Mouse (Mus musculus): ENCODE data around the gene Rab20. TPM values are rescaled to one million over a fixed set of nuclear protein-coding genes. Genes with fewer than 3 reads are reported as not detected.
A peak's percentile ranks its signal among the peaks of the same experiment; 100 is the strongest.
"Not testable (repeated sequence)": the region's sequence is repeated elsewhere in the genome, so short reads cannot be mapped to it uniquely, and the experiment has no call there.

The Rab20 gene
- polyA plus RNA-seq, 1 experiment from 2014 or later = 1.0 TPM

DNA sequence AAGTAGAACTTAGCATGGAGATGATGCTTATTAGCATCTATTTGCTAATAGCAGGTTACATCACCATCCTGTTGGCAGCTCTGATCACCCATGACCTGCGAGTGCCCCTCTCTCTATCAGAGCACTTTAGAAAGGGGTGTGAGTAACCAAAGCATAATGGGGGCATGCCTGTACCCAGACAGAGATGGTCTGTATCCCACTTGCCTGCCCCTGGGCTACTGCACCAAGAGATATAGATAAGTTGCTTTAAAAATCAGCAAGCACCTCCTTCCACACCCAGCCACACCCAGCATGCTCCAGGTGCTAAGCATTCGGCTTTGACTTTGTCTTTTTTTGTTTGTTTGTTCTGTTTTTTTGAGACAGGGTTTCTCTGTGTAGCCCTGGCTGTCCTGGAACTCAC, 2.6 kb downstream of the Rab20 start:
- H3K9me3 ChIP-seq (replicated peaks; ENCODE audit: control insufficient read depth, low read length) = no peaks in the 10 kb centered on the region
- no peak overlapping the region for H3K27ac ChIP-seq (ENCODE audit: low read depth, low read length)
- peaks cover 9% of the 10 kb centered on the region for H3K4me1 ChIP-seq (ENCODE audit: control insufficient read depth, insufficient read depth, low read length)
- H3K9ac ChIP-seq (ENCODE audit: low read length) = no peak overlapping the region
- ATAC-seq = no peak
- H3K36me3 ChIP-seq (ENCODE audit: control insufficient read depth, insufficient read depth, low read length) = no peaks in the 10 kb centered on the region
- peaks cover 64% of the 10 kb centered on the region for H3K27me3 ChIP-seq (replicated peaks; ENCODE audit: control insufficient read depth, insufficient read depth, low read length)
- H3K4me2 ChIP-seq (ENCODE audit: low read length) = no peak overlapping the region
- 25% methylated on average over 2 of the region's 2 CpGs for WGBS
- DNase-seq (ENCODE audit: low spot score) = no peak
- H3K4me3 ChIP-seq (ENCODE audit: low read depth, low read length) = no peak overlapping the region

DNA sequence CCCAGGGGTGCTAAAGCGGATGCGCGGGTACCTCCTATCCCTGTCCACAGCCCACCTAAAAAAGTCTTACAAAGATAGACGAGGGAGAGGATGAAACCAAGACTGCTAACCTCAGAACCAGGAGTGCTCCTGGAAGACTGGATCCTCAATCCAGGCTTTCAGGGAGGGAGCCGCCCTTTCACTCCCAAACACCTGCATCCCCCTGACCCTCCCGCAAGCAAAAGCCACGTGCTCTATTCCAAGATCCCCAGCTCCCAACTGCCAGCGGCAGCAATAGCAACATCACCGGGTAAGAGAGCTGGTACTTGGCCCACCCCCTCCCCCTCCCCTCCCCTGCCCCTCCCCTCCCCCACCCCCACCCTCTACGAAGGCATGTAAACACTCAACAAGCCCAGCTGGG, 3.1 kb downstream of the Rab20 start:
- 7% methylated on average over 9 of the region's 10 CpGs for WGBS

DNA sequence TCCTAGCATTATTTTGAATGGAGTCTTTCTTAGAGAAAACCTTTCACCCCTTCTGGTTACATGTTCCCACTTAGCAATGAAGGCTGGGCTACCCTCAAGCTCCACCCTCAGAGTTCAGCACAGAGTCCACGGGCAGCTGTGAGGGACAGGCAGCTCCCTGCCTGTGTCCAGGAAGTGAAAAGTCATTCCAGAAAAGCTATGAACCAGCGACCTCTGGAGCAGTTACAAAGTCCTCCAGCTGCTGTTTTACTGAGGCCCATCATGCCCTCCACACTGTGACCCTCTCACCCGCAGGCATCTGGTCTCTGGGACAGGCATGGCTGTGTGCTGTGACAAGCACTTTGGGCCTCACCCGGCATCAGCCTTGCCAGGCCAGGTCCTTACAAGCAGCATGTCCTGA, 5.4 kb downstream of the Rab20 start:
- ATAC-seq (no peak), DNase-seq (ENCODE audit: low spot score) (no peak)
- Histone ChIP-seq H3K36me3 (ENCODE audit: control insufficient read depth, insufficient read depth, low read length) (no peaks in the 10 kb centered on the region), H3K4me3 (ENCODE audit: low read depth, low read length) (no peak overlapping the region), H3K9me3 (replicated peaks; ENCODE audit: control insufficient read depth, low read length) (no peaks in the 10 kb centered on the region), H3K4me2 (ENCODE audit: low read length) (no peak overlapping the region), H3K9ac (ENCODE audit: low read length) (no peak overlapping the region), H3K27me3 (replicated peaks; ENCODE audit: control insufficient read depth, insufficient read depth, low read length) (peaks cover 36% of the 10 kb centered on the region), H3K27ac (ENCODE audit: low read depth, low read length) (no peak overlapping the region), H3K4me1 (ENCODE audit: control insufficient read depth, insufficient read depth, low read length) (peaks cover 4% of the 10 kb centered on the region; the same call in 1 of the 2 replicates)
- 40% methylated on average over 4 of the region's 4 CpGs for WGBS

More for the DNA sequence above, 3.1 kb downstream of the Rab20 start:
- ATAC-seq (no peak), DNase-seq (ENCODE audit: low spot score) (no peak)
- no peak overlapping the region for H3K9ac ChIP-seq (ENCODE audit: low read length)
- peaks cover 60% of the 10 kb centered on the region for H3K27me3 ChIP-seq (replicated peaks; ENCODE audit: control insufficient read depth, insufficient read depth, low read length)
- no peak overlapping the region for H3K4me3 ChIP-seq (ENCODE audit: low read depth, low read length)
- no peak overlapping the region for H3K27ac ChIP-seq (ENCODE audit: low read depth, low read length)
- H3K4me1 ChIP-seq (ENCODE audit: control insufficient read depth, insufficient read depth, low read length) = peaks cover 9% of the 10 kb centered on the region
- H3K9me3 ChIP-seq (replicated peaks; ENCODE audit: control insufficient read depth, low read length) = no peaks in the 10 kb centered on the region
- no peaks in the 10 kb centered on the region for H3K36me3 ChIP-seq (ENCODE audit: control insufficient read depth, insufficient read depth, low read length)
- no peak overlapping the region for H3K4me2 ChIP-seq (ENCODE audit: low read length)

DNA sequence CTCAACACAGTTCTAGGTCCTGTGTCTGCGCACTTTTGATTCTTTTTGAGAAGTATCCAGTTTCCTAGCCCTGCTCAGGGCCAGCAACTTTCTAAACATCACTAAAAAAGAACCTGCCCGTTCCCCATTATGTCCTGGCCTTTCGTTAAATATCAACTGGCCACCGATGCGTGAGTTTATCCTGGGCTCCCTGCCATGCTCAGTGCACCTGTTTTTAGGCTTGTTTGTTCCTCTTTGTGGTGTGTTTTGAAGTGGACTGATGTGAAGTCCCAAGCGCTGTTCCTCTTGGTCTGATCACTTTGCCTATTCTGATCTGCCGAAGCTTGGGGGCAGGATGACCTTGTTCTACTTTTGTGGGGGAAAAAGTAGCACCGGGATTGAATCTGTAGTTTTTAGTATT, 7.2 kb downstream of the Rab20 start:
- peaks cover under 1% of the 10 kb centered on the region; the same call in 1 of the 2 replicates for H3K4me1 ChIP-seq (ENCODE audit: control insufficient read depth, insufficient read depth, low read length)
- H3K4me2 ChIP-seq (ENCODE audit: low read length) = no peak overlapping the region
- 28% methylated on average over 8 of the region's 8 CpGs for WGBS
- no peak overlapping the region for H3K27ac ChIP-seq (ENCODE audit: low read depth, low read length)
- DNase-seq (ENCODE audit: low spot score) (no peak), ATAC-seq (no peak)
- H3K36me3 ChIP-seq (ENCODE audit: control insufficient read depth, insufficient read depth, low read length) = no peaks in the 10 kb centered on the region
- H3K4me3 ChIP-seq (ENCODE audit: low read depth, low read length) = no peak overlapping the region
- no peak overlapping the region for H3K9ac ChIP-seq (ENCODE audit: low read length)
- H3K27me3 ChIP-seq (replicated peaks; ENCODE audit: control insufficient read depth, insufficient read depth, low read length) = peaks cover 19% of the 10 kb centered on the region
- no peaks in the 10 kb centered on the region for H3K9me3 ChIP-seq (replicated peaks; ENCODE audit: control insufficient read depth, low read length)

DNA sequence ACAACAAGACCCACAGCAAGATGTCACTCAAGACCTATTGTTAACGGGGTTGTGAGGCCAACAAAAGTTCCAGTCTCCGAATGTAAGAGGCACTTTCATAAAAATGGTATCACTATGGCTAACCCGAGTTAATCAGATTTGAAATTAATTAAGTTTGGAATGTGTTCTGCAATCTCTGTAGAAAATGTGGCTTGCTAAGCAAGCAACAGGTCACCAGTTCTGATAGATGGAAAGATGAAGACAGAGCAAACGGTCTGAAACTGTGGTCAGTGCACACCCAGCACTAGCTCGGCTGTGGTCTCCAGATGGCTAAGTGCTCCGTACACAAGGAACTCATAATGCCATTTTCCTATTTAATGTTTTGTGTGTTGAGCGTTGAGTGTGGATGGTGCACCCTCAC, 7.8 kb downstream of the Rab20 start:
- peaks cover 2% of the 10 kb centered on the region; the same call in 1 of the 2 replicates for H3K4me1 ChIP-seq (ENCODE audit: control insufficient read depth, insufficient read depth, low read length)
- H3K27me3 ChIP-seq (replicated peaks; ENCODE audit: control insufficient read depth, insufficient read depth, low read length) = peaks cover 14% of the 10 kb centered on the region
- no peak overlapping the region for H3K27ac ChIP-seq (ENCODE audit: low read depth, low read length)
- DNase-seq (ENCODE audit: low spot score) (no peak), ATAC-seq (no peak)
- no peaks in the 10 kb centered on the region for H3K36me3 ChIP-seq (ENCODE audit: control insufficient read depth, insufficient read depth, low read length)
- no peak overlapping the region for H3K4me2 ChIP-seq (ENCODE audit: low read length)
- H3K9ac ChIP-seq (ENCODE audit: low read length) = no peak overlapping the region
- no peaks in the 10 kb centered on the region for H3K9me3 ChIP-seq (replicated peaks; ENCODE audit: control insufficient read depth, low read length)
- no peak overlapping the region for H3K4me3 ChIP-seq (ENCODE audit: low read depth, low read length)
- WGBS = 74% methylated on average over 7 of the region's 7 CpGs

DNA sequence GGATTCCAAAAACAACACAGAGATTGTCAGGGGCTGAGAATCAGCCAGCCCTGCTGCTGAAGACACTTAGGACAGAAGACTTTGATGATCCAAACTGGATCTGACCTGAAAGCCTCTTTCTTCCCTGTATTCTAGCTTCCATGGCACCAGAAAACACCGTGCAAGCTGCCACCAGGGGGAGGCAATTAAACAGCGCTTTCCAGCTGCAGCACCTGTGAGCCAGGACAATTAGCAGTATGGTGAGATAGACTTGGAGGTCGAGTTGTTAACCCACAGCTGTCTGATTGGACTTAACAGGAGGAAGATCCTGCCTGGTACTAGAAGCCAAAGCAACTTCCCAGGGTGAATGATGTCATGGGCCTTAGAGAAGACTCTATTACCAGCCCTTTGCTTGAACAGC, 9.4 kb downstream of the Rab20 start:
- H3K36me3 ChIP-seq (ENCODE audit: control insufficient read depth, insufficient read depth, low read length) = no peaks in the 10 kb centered on the region
- ATAC-seq (no peak), DNase-seq (ENCODE audit: low spot score) (peak; percentile 62)
- H3K9ac ChIP-seq (ENCODE audit: low read length) = no peak overlapping the region
- H3K27ac ChIP-seq (ENCODE audit: low read depth, low read length) = no peak overlapping the region
- no peak overlapping the region for H3K4me2 ChIP-seq (ENCODE audit: low read length)
- no peaks in the 10 kb centered on the region for H3K9me3 ChIP-seq (replicated peaks; ENCODE audit: control insufficient read depth, low read length)
- no peak overlapping the region for H3K4me3 ChIP-seq (ENCODE audit: low read depth, low read length)
- H3K27me3 ChIP-seq (replicated peaks; ENCODE audit: control insufficient read depth, insufficient read depth, low read length) = no peaks in the 10 kb centered on the region; the same call in none of the 2 replicates
- 2% methylated on average over 3 of the region's 3 CpGs for WGBS
- peaks cover 2% of the 10 kb centered on the region; the same call in 1 of the 2 replicates for H3K4me1 ChIP-seq (ENCODE audit: control insufficient read depth, insufficient read depth, low read length)

DNA sequence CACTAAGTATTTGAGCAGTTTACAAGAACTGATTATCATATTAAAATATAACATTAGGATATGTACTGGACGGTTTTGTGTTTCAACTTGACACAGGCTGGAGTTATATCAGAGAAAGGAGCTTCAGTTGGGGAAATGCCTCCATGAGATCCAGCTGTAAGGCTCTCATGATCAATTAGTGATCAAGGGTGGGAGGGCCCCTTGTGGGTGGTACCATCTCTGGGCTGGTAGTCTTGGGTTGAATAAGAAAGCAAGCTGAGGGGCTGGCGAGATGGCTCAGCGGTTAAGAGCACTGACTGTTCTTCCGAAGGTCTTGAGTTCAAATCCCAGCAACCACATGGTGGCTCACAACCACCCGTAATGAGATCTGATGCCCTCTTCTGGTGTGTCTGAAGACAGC, 12.0 kb downstream of the Rab20 start:
- H3K4me2 ChIP-seq (ENCODE audit: low read length); DNase-seq (ENCODE audit: low spot score); H3K4me1 ChIP-seq (ENCODE audit: control insufficient read depth, insufficient read depth, low read length); H3K9me3 ChIP-seq (replicated peaks; ENCODE audit: control insufficient read depth, low read length); H3K27me3 ChIP-seq (replicated peaks; ENCODE audit: control insufficient read depth, insufficient read depth, low read length); H3K27ac ChIP-seq (ENCODE audit: low read depth, low read length); H3K4me3 ChIP-seq (ENCODE audit: low read depth, low read length); H3K36me3 ChIP-seq (ENCODE audit: control insufficient read depth, insufficient read depth, low read length); H3K9ac ChIP-seq (ENCODE audit: low read length); ATAC-seq: not testable (repeated sequence)
- WGBS = 44% methylated on average over 4 of the region's 5 CpGs

DNA sequence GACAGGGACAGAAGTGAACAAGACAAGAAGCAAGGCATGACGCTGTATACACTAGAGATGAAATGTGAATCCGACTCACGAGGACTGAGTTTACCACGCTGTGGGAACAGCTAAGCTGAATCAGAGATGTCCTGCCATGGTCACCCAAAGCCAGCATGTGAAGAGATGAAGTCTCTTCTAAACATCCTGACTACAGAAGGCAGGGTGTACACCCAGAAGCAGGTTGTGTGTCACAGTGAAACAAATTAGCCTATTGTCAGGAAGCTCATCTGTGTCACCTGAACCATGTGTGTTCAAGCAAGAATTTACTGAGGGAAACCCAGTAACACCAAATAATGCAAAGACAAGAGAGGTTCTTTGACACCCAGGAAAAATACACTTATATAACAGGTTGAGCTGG, 12.9 kb downstream of the Rab20 start:
- DNase-seq (ENCODE audit: low spot score) (no peak), ATAC-seq (no peak)
- 85% methylated on average over 4 of the region's 4 CpGs for WGBS
- Histone ChIP-seq H3K27me3 (replicated peaks; ENCODE audit: control insufficient read depth, insufficient read depth, low read length) (no peaks in the 10 kb centered on the region), H3K4me3 (ENCODE audit: low read depth, low read length) (no peak overlapping the region), H3K9me3 (replicated peaks; ENCODE audit: control insufficient read depth, low read length) (no peaks in the 10 kb centered on the region), H3K36me3 (ENCODE audit: control insufficient read depth, insufficient read depth, low read length) (no peaks in the 10 kb centered on the region), H3K27ac (ENCODE audit: low read depth, low read length) (no peak overlapping the region), H3K9ac (ENCODE audit: low read length) (no peak overlapping the region), H3K4me2 (ENCODE audit: low read length) (no peak overlapping the region), H3K4me1 (ENCODE audit: control insufficient read depth, insufficient read depth, low read length) (peaks cover 2% of the 10 kb centered on the region; the same call in 1 of the 2 replicates)

DNA sequence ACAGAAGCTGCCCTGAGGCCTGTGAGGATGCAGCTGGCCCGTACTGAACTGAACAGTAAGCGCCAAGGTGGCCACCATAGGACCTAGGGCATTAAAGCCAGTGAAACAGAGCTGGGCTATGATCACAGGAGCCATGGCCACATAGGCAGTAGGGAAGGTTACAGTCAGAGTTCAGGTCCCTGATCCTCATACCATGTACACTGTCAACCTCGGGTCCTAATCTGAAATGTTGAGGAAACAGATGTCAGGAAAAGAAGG, 13.9 kb downstream of the Rab20 start:
- no peak overlapping the region for H3K27ac ChIP-seq (ENCODE audit: low read depth, low read length)
- DNase-seq (ENCODE audit: low spot score) (no peak), ATAC-seq (no peak)
- no peak overlapping the region for H3K9ac ChIP-seq (ENCODE audit: low read length)
- H3K9me3 ChIP-seq (replicated peaks; ENCODE audit: control insufficient read depth, low read length) = no peaks in the 10 kb centered on the region
- H3K4me2 ChIP-seq (ENCODE audit: low read length) = no peak overlapping the region
- H3K27me3 ChIP-seq (replicated peaks; ENCODE audit: control insufficient read depth, insufficient read depth, low read length) = no peaks in the 10 kb centered on the region
- no peaks in the 10 kb centered on the region for H3K36me3 ChIP-seq (ENCODE audit: control insufficient read depth, insufficient read depth, low read length)
- H3K4me3 ChIP-seq (ENCODE audit: low read depth, low read length) = no peak overlapping the region
- peaks cover 2% of the 10 kb centered on the region; the same call in 1 of the 2 replicates for H3K4me1 ChIP-seq (ENCODE audit: control insufficient read depth, insufficient read depth, low read length)
- 87% methylated on average over 3 of the region's 3 CpGs for WGBS

Data from forebrain, embryonic 14.5 days (tissue).